Mouse (Mus musculus) brown adipose tissue, adult 24 weeks (tissue): ENCODE results near the gene Txndc5. TPM values are rescaled to one million over a fixed set of nuclear protein-coding genes. Genes with fewer than 3 reads are reported as not detected.

ENCODE experiments used
- H3K27ac ChIP-seq: fragments of 200-500 bp; replicated peaks from 2 replicates; pipeline ENCODE4 v1.5.1; 2012; ENCODE audit warnings: low read depth, mild to moderate bottlenecking, low read length
- H3K4me1 ChIP-seq: fragments of 200-500 bp; 2 replicates; pipeline ENCODE4 v1.6.1; 2012; ENCODE audit warnings: low read length, mixed read lengths; ENCODE audit not compliant: control insufficient read depth, insufficient read depth, insufficient read length
- H3K4me3 ChIP-seq: fragments of 200-500 bp; 2 replicates; pipeline ENCODE4 v1.5.1; 2012; ENCODE audit warnings: low read depth, mild to moderate bottlenecking, low read length, moderate library complexity; ENCODE audit not compliant: insufficient read depth
- polyA plus RNA-seq: library from polyadenylated mRNA; stranded (reverse); fragments of >200 nt; gene quantifications from 2 replicates; pipeline ENCODE4 v1.2.4, GENCODE M21; 2012; ENCODE audit not compliant: missing spikeins, insufficient read depth, insufficient read length

Gene Txndc5
- polyA plus RNA-seq: 27.2 and 31.5 TPM in 2 replicates

GRCm38 (mm10) chr13:38528687-38529294 lies at the start of gene Txndc5:
Gene Txndc5, minus strand, starts transcription at chr13:38528824.
- Histone ChIP-seq H3K4me1 (peaks cover 12% of the 10 kb centered on the region), H3K27ac (peak within 1 kb of the TSS; percentile 74), H3K4me3 (peak within 1 kb of the TSS; percentile 88)

GRCm38 (mm10) chr13:38574668-38575067 lies 46.0 kb upstream of the Txndc5 start:
- Histone ChIP-seq H3K27ac (no peak overlapping the region), H3K4me3 (no peak overlapping the region), H3K4me1 (peaks cover 8% of the 10 kb centered on the region; the same call in 1 of the 2 replicates)

- peaks cover 8% of the 10 kb centered on the region; the same call in 1 of the 2 replicates for H3K4me1 ChIP-seq
- no peak overlapping the region for H3K4me3 ChIP-seq
- H3K27ac ChIP-seq: no peak overlapping the region
Measured at GRCm38 (mm10) chr13:38573281-38573680, 44.7 kb upstream of the Txndc5 start.

GRCm38 (mm10) chr13:38565245-38565644 lies 36.6 kb upstream of the Txndc5 start:
- Histone ChIP-seq H3K4me3 (no peak overlapping the region), H3K27ac (no peak overlapping the region)

GRCm38 (mm10) chr13:38554611-38555010 lies 26.0 kb upstream of the Txndc5 start:
- Histone ChIP-seq H3K4me3 (no peak overlapping the region), H3K27ac (no peak overlapping the region)

More at GRCm38 (mm10) chr13:38565245-38565644, 36.6 kb upstream of the Txndc5 start:
- no peaks in the 10 kb centered on the region for H3K4me1 ChIP-seq

GRCm38 (mm10) chr13:38554210-38554609 lies 25.6 kb upstream of the Txndc5 start:
- H3K27ac ChIP-seq: no peak overlapping the region
- no peaks in the 10 kb centered on the region for H3K4me1 ChIP-seq
- H3K4me3 ChIP-seq: no peak overlapping the region

More at GRCm38 (mm10) chr13:38554611-38555010, 26.0 kb upstream of the Txndc5 start:
- no peaks in the 10 kb centered on the region for H3K4me1 ChIP-seq

GRCm38 (mm10) chr13:38548681-38549080 lies 20.1 kb upstream of the Txndc5 start:
- H3K27ac ChIP-seq: no peak overlapping the region
- H3K4me1 ChIP-seq: no peaks in the 10 kb centered on the region
- no peak overlapping the region for H3K4me3 ChIP-seq

- no peak overlapping the region for H3K27ac ChIP-seq
- no peaks in the 10 kb centered on the region for H3K4me1 ChIP-seq
Measured at GRCm38 (mm10) chr13:38547717-38548116, 19.1 kb upstream of the Txndc5 start.

GRCm38 (mm10) chr13:38546754-38547153 lies 18.1 kb upstream of the Txndc5 start:
- H3K4me3 ChIP-seq: no peak overlapping the region
- no peak overlapping the region for H3K27ac ChIP-seq
- no peaks in the 10 kb centered on the region for H3K4me1 ChIP-seq

More at GRCm38 (mm10) chr13:38547717-38548116, 19.1 kb upstream of the Txndc5 start:
- H3K4me3 ChIP-seq: no peak overlapping the region

- Histone ChIP-seq H3K4me3 (no peak overlapping the region), H3K4me1 (no peaks in the 10 kb centered on the region), H3K27ac (no peak overlapping the region)
Measured at GRCm38 (mm10) chr13:38545460-38545859, 16.8 kb upstream of the Txndc5 start.

- Histone ChIP-seq H3K27ac (no peak overlapping the region), H3K4me1 (no peaks in the 10 kb centered on the region), H3K4me3 (no peak overlapping the region)
Measured at GRCm38 (mm10) chr13:38544769-38545445, 16.3 kb upstream of the Txndc5 start.

- H3K27ac ChIP-seq: no peak overlapping the region
- no peak overlapping the region for H3K4me3 ChIP-seq
- no peaks in the 10 kb centered on the region for H3K4me1 ChIP-seq
Measured at GRCm38 (mm10) chr13:38543455-38544125, 15.0 kb upstream of the Txndc5 start.

- no peak overlapping the region for H3K27ac ChIP-seq
- H3K4me3 ChIP-seq: no peak overlapping the region
- peaks cover 3% of the 10 kb centered on the region; the same call in 1 of the 2 replicates for H3K4me1 ChIP-seq
Measured at GRCm38 (mm10) chr13:38539192-38539900, 10.7 kb upstream of the Txndc5 start.

- Histone ChIP-seq H3K4me1 (peaks cover 15% of the 10 kb centered on the region; the same call in 1 of the 2 replicates), H3K27ac (no peak overlapping the region), H3K4me3 (no peak overlapping the region)
Measured at GRCm38 (mm10) chr13:38537521-38537920, 8.9 kb upstream of the Txndc5 start.

- no peak overlapping the region for H3K27ac ChIP-seq
- H3K4me3 ChIP-seq: no peak overlapping the region
- H3K4me1 ChIP-seq: peaks cover 15% of the 10 kb centered on the region; the same call in 1 of the 2 replicates
Measured at GRCm38 (mm10) chr13:38534731-38535130, 6.1 kb upstream of the Txndc5 start.
